Mouse (Mus musculus) bone marrow macrophage, adult 2 months (primary cell): ENCODE results near the gene Disp1.

Experiments used
- CTCF ChIP-seq: IDR thresholded peaks from 2 replicates; pipeline ENCODE4 v1.5.1; 2012; ENCODE audit warnings: low read depth, mild to moderate bottlenecking, low read length, moderate library complexity
- POLR2A ChIP-seq: IDR thresholded peaks from 2 replicates; pipeline ENCODE4 v1.6.1; 2012; ENCODE audit warnings: mild to moderate bottlenecking, low read depth, low read length, borderline replicate concordance

DNA sequence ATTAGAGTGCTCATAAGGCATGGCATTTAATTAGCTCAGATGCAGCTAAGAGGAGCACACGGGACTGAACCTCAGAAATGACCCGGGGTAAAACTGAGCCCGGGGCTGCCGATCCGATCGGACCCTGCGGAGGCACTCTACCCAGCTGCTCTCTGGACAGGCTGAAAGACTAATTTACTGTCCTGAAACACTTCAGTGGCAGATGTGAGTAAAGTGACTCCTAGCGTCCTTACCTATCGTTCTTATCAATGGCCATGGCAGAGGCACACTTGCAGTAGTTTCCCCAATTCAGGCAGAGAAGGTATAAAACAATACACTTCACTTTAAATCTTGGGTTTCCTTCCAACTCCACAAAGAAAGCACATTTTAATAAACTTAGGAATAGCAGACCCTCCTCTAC is 74.5 kb downstream of the Disp1 start:
- no peak for TF ChIP-seq CTCF
- TF ChIP-seq POLR2A: no peak
